Mouse (Mus musculus): ENCODE measurements around the gene Vcp.

DNA sequence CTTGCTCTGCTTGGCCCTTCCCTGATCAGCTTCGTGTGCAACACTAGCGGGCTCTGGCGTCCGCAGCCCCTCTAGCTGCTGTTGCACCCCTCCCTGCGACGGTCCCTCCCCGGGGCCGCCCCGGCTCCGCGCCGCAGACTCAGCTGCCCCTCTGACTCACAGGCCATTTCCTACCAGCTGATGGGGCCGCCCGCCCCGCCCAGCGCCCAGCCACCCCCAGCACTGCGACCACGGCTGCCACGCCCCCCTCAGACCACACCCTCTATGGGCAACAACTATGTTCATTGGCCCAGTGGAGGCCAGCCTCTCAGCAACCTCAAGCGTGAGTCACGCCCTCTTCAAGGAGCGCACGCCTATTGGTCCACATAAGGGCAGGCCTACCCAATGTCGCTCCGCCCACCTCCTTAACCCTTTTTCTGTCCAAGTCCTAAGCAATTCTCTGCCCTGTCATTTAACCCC, 39.8 kb upstream of the Vcp start:
- no peak for TF ChIP-seq CTCF (IDR thresholded peaks at IDR 0.05; ENCODE audit: low read depth, low read length)
- TF ChIP-seq EP300 (IDR thresholded peaks at IDR 0.05; ENCODE audit: insufficient read depth, low read depth, low read length), result no peak

Data from ES-Bruce4 (cell line).